Mouse (Mus musculus): ENCODE data around the gene Fam162b. TPM values are rescaled to one million over a fixed set of nuclear protein-coding genes. Genes with fewer than 3 reads are reported as not detected.

The Fam162b gene
- polyA plus RNA-seq, 1 experiment from 2014 or later: 45.3 TPM

DNA sequence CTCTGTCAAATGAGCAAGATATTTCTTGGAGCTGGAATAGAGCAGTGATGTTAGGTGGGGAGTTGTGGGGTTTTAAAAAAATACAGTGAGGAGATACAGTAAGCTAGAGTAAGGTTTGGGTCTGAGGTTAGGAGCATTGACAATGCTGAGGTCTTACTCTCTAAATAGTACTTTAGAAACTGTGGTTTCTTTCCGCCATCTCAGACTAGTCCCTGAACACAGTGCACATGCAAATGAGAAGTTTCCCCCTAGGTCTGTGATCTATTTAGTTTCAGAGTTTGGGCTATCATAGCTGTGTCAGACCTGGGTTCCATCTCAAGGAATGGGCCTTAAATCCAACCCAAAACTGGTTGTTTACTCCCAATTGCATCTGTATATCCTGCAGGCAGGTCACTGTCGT lies 1.3 kb upstream of the Fam162b start:
- Histone ChIP-seq H3K4me1 (ENCODE audit: insufficient read depth, low read depth, low read length) (no peaks in the 10 kb centered on the region), H3K9ac (replicated peaks; ENCODE audit: low read depth) (no peak overlapping the region), H3K4me3 (ENCODE audit: low read depth, low read length) (no peak overlapping the region), H3K4me2 (replicated peaks; ENCODE audit: low read depth, low read length) (no peak overlapping the region), H3K36me3 (ENCODE audit: insufficient read depth, low read length) (no peaks in the 10 kb centered on the region), H3K9me3 (ENCODE audit: low read length) (no peaks in the 10 kb centered on the region), H3K27ac (ENCODE audit: low read length) (no peak overlapping the region), H3K27me3 (replicated peaks; ENCODE audit: insufficient read depth, low read length) (no peaks in the 10 kb centered on the region)
- no peak for DNase-seq (ENCODE audit: low spot score)
- 92% methylated on average over 2 of the region's 2 CpGs for WGBS
- TF ChIP-seq CTCF (IDR thresholded peaks at IDR 0.05) (no peak), EP300 (IDR thresholded peaks at IDR 0.05) (no peak)
- no peak for ATAC-seq

DNA sequence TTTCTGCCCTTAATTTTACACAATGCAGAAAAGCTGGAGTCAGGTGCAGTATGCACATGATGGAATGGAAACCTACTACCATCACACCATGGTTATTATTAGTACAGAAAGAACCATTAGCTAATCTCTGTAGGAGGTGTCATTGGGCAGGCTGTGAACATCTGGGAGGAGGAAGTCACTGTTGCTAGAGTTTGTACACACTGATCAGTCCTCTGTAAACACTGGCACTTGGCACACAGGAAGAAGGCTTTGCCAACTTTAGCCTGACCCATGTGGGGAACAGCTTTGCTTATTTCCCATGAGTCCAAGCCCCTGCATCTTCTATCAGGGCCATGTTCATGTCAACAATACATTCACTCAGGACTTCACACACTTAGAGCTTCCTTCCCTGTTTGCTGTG lies 5.4 kb downstream of the Fam162b start:
- no peak overlapping the region for H3K4me2 ChIP-seq (replicated peaks; ENCODE audit: low read depth, low read length)
- H3K9ac ChIP-seq (replicated peaks; ENCODE audit: low read depth): no peak overlapping the region
- H3K27me3 ChIP-seq (replicated peaks; ENCODE audit: insufficient read depth, low read length): no peaks in the 10 kb centered on the region
- H3K4me3 ChIP-seq (ENCODE audit: low read depth, low read length): no peak overlapping the region
- H3K27ac ChIP-seq (ENCODE audit: low read length): no peak overlapping the region
- no peaks in the 10 kb centered on the region for H3K4me1 ChIP-seq (ENCODE audit: insufficient read depth, low read depth, low read length)
- TF ChIP-seq CTCF (IDR thresholded peaks at IDR 0.05) (no peak), EP300 (IDR thresholded peaks at IDR 0.05) (peak; percentile 86)
- no peaks in the 10 kb centered on the region for H3K36me3 ChIP-seq (ENCODE audit: insufficient read depth, low read length)
- ATAC-seq: peak; percentile 93
- peak; percentile 70 for DNase-seq (ENCODE audit: low spot score)
- no peaks in the 10 kb centered on the region for H3K9me3 ChIP-seq (ENCODE audit: low read length)

DNA sequence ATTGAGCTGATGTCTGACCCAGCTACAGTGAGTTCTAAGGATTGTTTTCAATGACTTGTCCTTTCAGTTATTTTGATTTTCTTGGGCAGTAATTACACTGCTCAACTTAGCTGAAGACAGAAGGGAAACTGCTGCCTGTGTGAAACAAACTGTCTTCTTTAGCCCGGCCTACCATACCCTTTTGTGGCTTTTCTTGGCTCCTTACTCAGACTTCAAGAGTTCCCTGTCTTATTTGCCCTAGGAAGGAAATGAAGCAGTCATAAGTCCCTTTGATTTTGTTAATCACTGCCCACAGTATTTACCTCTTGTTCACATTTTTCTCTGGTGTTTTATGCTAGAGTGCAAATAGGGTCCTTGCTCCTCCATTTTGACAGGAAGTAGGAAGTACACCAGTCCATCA lies 5.9 kb downstream of the Fam162b start:
- no peaks in the 10 kb centered on the region for H3K36me3 ChIP-seq (ENCODE audit: insufficient read depth, low read length)
- ATAC-seq (peak; percentile 41), DNase-seq (ENCODE audit: low spot score) (peak; percentile 17)
- H3K27ac ChIP-seq (ENCODE audit: low read length): no peak overlapping the region
- no peaks in the 10 kb centered on the region for H3K27me3 ChIP-seq (replicated peaks; ENCODE audit: insufficient read depth, low read length)
- H3K4me2 ChIP-seq (replicated peaks; ENCODE audit: low read depth, low read length): no peak overlapping the region
- H3K9ac ChIP-seq (replicated peaks; ENCODE audit: low read depth): no peak overlapping the region
- 17% methylated on average over 1 of the region's 1 CpGs for WGBS
- no peaks in the 10 kb centered on the region for H3K9me3 ChIP-seq (ENCODE audit: low read length)
- no peaks in the 10 kb centered on the region for H3K4me1 ChIP-seq (ENCODE audit: insufficient read depth, low read depth, low read length)
- TF ChIP-seq CTCF (IDR thresholded peaks at IDR 0.05) (no peak), EP300 (IDR thresholded peaks at IDR 0.05) (no peak)
- H3K4me3 ChIP-seq (ENCODE audit: low read depth, low read length): no peak overlapping the region

DNA sequence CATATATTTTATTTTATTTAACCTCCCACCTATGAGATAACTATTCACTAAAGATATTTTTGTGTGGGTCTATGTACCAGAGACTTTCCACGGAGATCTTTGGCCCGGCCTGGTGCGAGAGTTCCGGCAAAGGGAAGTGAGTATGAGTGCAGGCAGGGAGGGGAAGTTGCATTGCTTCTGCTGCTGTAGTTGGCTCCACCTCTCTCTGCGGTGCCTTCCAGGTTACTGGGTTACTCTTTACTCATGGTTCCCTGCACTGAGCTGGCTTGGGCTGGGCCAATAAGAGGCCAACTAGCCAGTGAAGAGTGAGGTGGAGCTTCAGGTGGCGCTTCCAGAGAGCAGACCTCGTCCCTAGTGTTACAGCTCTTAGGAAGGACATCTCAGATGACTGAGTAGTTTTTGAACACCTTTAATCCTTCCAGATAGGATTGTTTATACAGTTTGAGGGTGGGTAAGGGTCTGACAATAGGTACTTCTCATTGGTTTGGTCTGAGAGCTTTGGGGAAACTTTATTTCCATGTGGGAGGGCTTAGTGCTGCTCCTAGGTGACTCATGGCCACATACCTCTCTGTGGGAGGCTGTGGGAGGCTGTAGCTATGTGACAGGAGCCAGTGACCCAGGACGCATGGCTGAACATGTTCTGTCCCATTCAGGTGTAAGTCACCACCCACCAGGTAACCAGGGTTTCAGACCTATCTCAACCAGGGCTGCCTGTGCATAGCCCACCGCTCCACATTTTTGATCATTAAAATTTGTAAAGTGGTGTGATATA lies 18.9 kb downstream of the Fam162b start:
- Histone ChIP-seq H3K27ac (ENCODE audit: low read length) (no peak overlapping the region), H3K36me3 (ENCODE audit: insufficient read depth, low read length) (no peaks in the 10 kb centered on the region), H3K4me1 (ENCODE audit: insufficient read depth, low read depth, low read length) (no peaks in the 10 kb centered on the region), H3K9me3 (ENCODE audit: low read length) (no peaks in the 10 kb centered on the region), H3K9ac (replicated peaks; ENCODE audit: low read depth) (no peak overlapping the region), H3K27me3 (replicated peaks; ENCODE audit: insufficient read depth, low read length) (no peaks in the 10 kb centered on the region), H3K4me3 (ENCODE audit: low read depth, low read length) (no peak overlapping the region), H3K4me2 (replicated peaks; ENCODE audit: low read depth, low read length) (no peak overlapping the region)
- ATAC-seq (peak; percentile 71), DNase-seq (ENCODE audit: low spot score) (peak; percentile 46)
- no peak for TF ChIP-seq CTCF (IDR thresholded peaks at IDR 0.05)
- TF ChIP-seq EP300 (IDR thresholded peaks at IDR 0.05): no peak
- 51% methylated on average over 9 of the region's 9 CpGs for WGBS

DNA sequence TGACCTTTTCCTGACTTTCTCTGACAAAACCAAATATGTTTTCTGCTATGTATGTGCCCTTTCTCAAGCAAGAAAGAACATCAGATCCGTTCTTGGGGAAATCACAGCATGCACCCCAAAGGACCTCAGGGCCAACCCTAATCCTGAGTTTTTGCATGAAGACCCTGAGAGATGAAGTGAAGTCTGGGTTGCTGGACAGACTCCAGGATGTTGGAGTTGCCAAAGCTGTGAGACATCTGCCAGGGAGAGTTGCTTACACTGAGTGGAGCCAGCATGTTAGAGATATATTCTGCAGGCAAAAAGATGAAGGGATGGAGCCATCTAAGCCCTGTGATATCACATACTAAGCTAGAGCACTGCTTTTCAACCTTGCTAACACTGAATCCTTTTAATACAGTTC lies 34.3 kb downstream of the Fam162b start:
- H3K4me2 ChIP-seq (replicated peaks; ENCODE audit: low read depth, low read length): no peak overlapping the region
- H3K27ac ChIP-seq (ENCODE audit: low read length): no peak overlapping the region
- no peaks in the 10 kb centered on the region for H3K9me3 ChIP-seq (ENCODE audit: low read length)
- WGBS: 42% methylated on average over 1 of the region's 1 CpGs
- no peak overlapping the region for H3K9ac ChIP-seq (replicated peaks; ENCODE audit: low read depth)
- DNase-seq (ENCODE audit: low spot score) (no peak), ATAC-seq (no peak)
- H3K4me1 ChIP-seq (ENCODE audit: insufficient read depth, low read depth, low read length): no peaks in the 10 kb centered on the region
- H3K36me3 ChIP-seq (ENCODE audit: insufficient read depth, low read length): no peaks in the 10 kb centered on the region
- no peak for TF ChIP-seq EP300 (IDR thresholded peaks at IDR 0.05)
- TF ChIP-seq CTCF (IDR thresholded peaks at IDR 0.05): no peak
- H3K27me3 ChIP-seq (replicated peaks; ENCODE audit: insufficient read depth, low read length): no peaks in the 10 kb centered on the region
- no peak overlapping the region for H3K4me3 ChIP-seq (ENCODE audit: low read depth, low read length)

DNA sequence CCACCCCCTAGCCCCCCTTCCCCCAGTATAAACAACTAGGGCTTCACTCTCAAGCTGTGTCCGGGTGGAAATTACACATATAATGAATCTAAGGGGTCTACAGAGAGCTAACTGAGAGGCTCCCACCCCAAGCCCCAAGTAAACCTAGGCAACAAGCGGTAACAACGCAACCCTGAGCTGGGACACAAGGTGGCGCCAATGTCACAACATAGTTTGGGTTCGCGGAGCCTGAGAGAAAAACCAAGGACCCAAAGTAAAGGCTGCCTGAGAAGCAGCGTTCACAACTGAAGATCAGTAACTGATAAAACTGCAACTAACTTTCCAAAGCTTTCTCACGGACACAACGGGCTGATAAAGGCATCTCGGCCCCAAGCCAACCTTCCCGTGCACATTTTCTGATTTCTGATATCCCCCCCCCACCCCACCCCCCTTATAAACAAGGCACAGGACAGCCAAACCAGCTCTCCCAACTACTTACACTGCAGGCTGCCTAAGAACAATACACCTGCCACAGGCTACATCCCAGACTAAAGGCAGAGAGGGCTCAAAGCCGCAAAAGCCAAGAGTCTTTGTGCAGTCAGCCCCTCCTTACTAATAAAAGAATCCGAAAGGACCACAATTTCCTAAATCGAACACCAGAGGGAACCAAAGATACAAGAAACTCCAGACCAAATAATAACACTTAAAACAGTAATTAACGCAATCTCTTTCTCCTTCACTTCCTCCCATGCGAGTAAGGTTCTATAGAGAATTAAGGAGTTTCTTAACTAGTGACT lies 36.8 kb downstream of the Fam162b start:
- H3K9me3 ChIP-seq (ENCODE audit: low read length): no peaks in the 10 kb centered on the region
- no peaks in the 10 kb centered on the region for H3K36me3 ChIP-seq (ENCODE audit: insufficient read depth, low read length)
- no peak overlapping the region for H3K27ac ChIP-seq (ENCODE audit: low read length)
- H3K4me1 ChIP-seq (ENCODE audit: insufficient read depth, low read depth, low read length): no peaks in the 10 kb centered on the region
- DNase-seq (ENCODE audit: low spot score) (peak; percentile 85), ATAC-seq (peak; percentile 80)
- peak overlapping the region; percentile 82 for H3K4me2 ChIP-seq (replicated peaks; ENCODE audit: low read depth, low read length)
- 1% methylated on average over 16 of the region's 16 CpGs for whole genome bisulfite sequencing
- no peak overlapping the region for H3K9ac ChIP-seq (replicated peaks; ENCODE audit: low read depth)
- TF ChIP-seq EP300 (IDR thresholded peaks at IDR 0.05) (no peak), CTCF (IDR thresholded peaks at IDR 0.05) (peak; percentile 82)
- no peaks in the 10 kb centered on the region for H3K27me3 ChIP-seq (replicated peaks; ENCODE audit: insufficient read depth, low read length)
- H3K4me3 ChIP-seq (ENCODE audit: low read depth, low read length): peak overlapping the region; percentile 34

Other genes starting within 250 kb of the Fam162b start
- 7.3 and 7.6 TPM in 2 replicates for gene Gm49339, start 109.9 kb downstream of the Fam162b start, polyA plus RNA-seq (2015; fragmentation: Nextera tagmentation; extraction: Ambion mirVana)
- gene Lilr4b, start 109.9 kb downstream of the Fam162b start, polyA plus RNA-seq (2015; fragmentation: Nextera tagmentation; extraction: Ambion mirVana): 11.4 and 13.1 TPM in 2 replicates
- gene Lilrb4a, start 99.6 kb downstream of the Fam162b start, polyA plus RNA-seq (2015; fragmentation: Nextera tagmentation; extraction: Ambion mirVana): 25.0 and 26.6 TPM in 2 replicates
- 2.0 and 2.2 TPM in 2 replicates for gene Gprc6a, start 40.9 kb upstream of the Fam162b start, polyA plus RNA-seq (2015; fragmentation: Nextera tagmentation; extraction: Ambion mirVana)
- gene Rfx6, start 87.2 kb upstream of the Fam162b start, polyA plus RNA-seq (2015; fragmentation: Nextera tagmentation; extraction: Ambion mirVana): not detected in 2 replicates

All from lung, postnatal 0 days (tissue).